Mouse (Mus musculus): ENCODE results near the gene Nup210.
A peak's percentile ranks its signal among the peaks of the same experiment; 100 is the strongest.

Nup210 gene

DNA sequence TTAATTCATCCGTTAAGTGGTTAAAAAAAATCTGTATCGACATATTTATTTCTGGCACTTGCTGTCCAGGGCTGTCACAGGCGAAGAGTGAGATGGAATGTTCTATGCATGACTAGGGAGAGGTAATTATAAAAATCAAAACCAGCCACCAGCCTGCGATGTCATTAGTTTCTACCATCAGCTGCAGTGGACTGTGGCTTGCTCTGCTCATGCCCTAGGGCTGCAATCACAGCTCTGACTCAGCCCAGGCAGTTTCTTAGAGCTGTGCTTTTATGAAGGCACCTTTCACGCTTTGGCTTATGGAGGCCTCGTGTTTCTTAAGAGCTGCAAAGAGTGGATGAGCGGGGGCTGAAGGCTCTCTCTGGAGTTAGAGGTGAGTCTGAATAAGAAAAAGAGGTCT, 95.8 kb downstream of the Nup210 start:
- no peak for DNase-seq (ENCODE audit: low read depth, low spot score)

DNA sequence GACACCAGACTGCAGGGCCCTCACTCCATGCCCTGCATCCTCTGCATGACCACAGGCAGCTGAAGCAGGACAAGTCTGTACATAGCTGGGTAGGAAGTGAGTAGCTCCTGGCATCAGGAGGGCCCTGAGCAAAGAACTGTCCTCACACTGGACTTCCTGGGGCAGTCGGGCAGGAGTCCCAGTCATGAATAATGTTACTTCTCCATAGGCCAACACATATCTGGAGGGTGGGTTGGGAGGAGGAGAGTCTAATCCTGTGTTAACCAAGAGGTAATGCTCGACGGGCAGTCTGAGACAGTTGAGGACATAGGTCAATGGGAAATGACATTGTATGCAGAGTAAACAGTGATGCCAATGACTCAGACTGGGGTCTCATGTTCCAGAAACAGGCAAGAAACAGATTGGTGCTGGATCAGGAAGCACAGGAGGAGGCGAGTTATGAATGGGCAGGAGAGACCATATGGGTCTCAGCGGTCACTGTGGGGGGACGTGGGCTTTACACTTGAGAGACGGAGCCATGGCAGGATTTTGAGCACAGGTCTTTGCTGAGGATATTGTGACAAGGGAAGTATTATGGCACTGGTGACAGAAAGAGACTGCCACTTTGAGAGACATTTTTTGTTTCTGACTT, 99.9 kb downstream of the Nup210 start:
- no peak for DNase-seq (ENCODE audit: low read depth, low spot score)

DNA sequence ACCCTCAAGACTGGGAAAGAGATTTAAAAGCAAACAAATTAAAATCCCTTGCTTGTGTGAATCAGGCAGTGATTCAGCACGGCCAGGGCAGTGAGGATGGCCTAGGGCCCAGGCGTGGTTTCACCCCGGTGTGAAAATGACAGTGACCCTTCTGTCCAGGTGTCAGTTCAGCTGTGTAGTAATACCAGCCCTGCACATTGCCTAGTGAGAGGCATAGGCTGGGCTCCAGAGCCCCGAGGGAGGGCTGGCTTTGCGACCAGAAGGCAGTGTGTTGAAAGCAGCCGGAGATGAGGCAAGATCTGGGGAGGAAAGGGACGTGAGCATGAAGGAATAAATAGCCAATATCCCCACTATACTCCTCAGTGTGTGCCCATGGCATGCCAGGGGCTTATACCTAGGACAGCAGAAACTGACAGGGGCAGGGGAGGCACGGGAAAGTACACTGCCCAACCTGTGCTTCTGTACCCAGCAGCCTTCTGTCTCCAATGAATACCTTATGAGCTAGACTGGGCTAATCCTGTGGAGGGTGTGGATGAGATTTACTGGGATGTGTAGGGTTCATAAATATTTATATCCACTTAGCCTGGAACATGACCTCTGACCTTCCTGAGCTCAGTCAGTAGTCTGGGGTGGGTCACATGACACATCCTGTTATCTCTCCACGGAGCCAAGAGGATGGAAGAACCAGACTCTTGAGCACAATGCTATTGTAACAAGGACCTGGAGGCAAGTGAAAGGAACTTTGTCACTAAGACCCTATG, 102.3 kb downstream of the Nup210 start:
- DNase-seq (ENCODE audit: low read depth, low spot score) = no peak

DNA sequence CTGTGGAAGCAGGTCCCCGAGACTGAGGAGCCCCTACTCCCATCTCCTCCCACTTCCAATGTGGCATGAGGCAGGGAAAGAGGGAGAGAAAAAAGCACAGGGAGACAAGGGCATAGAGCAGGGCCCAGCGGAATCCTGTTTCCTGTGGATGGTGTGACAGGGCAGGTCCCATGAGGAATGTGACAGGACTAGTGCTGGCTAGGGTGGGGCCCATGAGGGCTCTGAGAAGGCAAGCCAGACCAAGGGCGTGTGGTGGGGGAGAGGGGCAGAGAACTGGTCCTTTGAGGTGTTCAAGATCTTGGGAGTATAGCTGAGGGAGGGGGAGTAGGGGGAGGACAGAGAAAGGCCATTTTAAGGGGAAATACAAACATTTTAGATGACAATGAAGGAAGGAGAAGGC, 104.2 kb downstream of the Nup210 start:
- DNase-seq (ENCODE audit: low read depth, low spot score) = no peak

DNA sequence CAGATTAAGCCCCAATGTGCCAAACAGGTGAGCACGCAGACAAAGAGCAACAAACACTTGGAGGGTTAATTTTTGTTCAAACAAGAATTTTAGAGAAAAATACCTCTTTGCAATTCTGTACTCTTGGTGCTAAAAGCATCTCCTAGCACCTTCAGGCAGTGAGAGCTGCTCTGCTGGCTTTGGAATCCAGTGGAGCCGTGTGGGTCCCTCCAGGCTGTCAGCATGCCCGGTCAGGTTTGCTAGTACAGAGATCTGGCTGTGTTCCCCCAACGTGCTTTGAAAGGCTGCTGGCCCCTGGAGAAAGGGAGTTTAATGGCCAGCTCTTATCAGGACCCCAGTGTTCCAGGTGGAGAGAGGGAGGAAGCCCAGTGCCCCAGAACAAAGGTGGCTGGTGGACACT, 105.1 kb downstream of the Nup210 start:
- DNase-seq (ENCODE audit: low read depth, low spot score) = no peak

DNA sequence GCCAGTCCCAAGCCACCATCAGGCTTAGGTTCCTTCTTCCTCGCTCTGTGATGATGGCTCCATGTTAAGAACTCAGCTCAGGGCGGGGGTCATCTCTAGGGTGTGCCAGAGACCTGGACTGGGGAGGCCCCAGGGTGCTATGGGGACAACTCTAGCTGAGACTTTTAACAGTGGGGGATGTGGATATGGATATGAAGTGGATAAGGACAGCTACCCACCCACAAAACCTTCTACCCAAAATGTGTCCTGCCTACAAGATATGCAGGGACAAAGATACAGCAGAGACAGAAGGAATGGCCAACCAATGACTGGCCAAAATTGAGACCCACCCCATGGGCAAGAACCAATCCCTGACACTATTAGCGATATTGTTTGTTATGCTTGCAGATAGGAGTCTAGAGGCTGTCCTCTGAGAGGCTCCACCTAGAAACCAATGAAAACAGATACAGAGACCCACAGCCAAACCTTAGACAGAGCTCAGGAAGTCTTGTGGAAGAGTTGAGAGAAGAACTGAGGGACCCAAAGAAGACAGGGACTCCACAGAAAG, 108.3 kb downstream of the Nup210 start:
- DNase-seq (ENCODE audit: low read depth, low spot score) = no peak

DNA sequence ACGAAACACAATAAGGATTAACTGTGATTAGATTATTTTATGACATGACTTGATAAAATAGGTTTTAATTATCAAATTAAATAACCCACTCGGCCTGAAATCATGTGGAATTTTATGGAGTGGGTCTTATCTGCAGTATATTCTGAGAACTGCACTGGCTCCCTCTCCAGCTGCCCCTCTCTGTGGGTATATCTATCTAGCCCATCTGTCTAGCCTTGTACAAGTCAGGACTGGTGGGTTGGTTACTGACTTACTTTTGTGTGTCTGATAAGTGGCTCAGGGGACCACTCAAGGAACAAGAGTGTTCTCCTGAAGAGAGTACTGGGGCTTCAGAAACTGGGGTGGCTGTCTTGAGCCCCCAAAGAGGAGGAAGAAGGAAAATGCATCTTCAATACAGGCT, 109.4 kb downstream of the Nup210 start:
- DNase-seq (ENCODE audit: low read depth, low spot score) = no peak

DNA sequence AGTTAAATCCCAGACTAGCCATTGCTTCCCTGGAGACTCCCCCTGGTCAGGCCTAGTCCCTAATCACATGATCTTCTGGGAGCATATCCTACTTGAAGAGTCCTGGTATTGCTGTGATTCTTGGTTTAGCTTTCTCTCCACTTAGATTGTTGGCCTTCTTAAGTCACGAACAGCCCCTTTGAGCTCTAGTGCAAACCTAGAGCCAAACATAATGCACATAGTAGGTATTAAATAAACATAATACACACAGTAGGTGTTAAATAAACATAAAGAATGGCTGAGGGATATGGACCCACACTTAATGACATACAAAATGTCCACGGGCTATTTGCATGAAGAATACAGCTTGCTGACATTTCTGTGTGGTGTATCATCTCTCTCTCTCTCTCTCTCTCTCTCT, 112.5 kb downstream of the Nup210 start:
- DNase-seq (ENCODE audit: low read depth, low spot score) = no peak

DNA sequence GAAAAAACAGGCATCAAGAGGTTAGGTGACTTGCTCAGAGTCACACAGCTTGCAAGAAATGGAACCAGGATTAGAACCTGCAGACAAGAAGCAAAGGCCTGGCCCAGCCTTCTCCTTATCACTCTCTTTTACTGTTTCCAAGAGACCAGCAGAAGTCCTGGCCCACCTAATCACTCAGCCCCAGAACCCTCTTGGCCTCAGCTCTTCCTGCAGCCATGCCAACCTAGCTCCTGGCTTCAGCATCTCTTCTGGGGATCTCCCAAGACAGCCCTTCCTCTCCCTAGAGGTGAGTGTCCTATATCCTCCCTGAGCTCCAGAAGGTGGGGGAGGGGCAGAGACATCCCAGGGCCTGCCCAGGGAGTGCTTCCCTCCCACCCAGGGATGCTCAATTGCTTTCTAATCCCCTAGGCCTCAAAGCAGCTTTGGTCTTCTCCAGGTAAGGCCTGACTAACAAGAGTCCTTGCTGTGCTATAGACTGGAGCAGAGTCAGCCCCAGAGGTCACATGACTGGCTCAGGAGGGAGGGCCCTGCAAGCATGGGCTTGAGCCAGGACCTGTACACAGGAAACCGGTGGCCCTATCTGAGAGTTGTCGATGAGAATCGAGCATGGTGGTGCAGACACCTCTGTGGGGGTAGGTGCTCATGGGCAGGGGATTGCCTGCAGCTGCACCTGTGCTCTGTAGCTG, 113.2 kb downstream of the Nup210 start:
- DNase-seq (ENCODE audit: low read depth, low spot score) = no peak

DNA sequence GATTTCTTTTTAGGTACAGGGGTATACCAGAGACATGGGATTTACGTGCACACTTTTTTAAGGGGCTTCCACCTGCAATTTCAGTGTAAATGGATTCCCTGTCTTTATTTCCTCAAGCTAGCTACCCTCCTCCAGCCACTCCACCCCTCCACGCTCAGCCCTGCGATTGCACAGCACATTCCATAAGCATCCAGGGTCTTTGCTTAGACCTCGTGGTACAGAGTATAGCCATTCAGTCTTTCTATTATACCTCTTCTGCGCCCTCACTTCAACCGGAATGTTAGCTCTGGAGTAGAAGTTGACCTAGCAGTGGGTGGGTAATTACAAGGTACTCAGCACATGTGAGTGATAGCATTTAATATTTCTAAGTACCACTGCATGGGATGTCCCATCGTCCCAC, 115.1 kb downstream of the Nup210 start:
- no peak for DNase-seq (ENCODE audit: low read depth, low spot score)

DNA sequence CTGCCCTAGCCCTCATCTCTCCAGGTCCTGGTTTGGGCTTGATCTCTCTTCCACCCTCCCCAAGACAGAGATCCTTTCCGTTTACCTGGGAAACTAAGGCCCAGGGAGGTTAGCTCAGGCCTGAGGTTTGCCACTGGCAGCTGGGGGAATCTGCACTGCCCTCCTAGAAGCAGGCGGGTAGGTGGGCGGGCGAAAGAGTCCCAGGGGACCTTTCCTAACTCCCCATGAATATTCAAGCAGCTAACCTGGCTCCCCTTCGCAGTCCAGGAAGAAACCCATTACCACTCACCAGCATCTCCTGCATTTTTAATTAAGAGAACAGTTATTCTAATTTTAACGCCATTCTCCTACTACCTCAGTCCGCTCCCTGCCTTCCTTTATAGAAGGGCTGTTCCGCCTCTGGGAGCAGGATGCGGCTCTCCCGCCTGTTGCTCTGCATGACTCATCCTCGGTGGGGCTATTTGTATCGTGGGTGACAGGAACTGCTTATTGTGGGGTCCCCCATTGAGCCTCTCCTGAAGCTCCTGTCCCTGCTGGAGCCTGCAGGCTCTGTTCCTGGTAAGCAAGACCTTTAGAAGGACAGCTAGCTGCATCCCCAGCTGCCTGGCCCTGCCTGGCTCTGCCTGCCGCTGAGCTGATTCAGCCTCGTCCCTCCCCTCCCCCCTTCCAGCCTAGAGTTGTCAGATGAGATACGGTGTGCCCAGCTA, 115.7 kb downstream of the Nup210 start:
- DNase-seq (ENCODE audit: low read depth, low spot score) = no peak

DNA sequence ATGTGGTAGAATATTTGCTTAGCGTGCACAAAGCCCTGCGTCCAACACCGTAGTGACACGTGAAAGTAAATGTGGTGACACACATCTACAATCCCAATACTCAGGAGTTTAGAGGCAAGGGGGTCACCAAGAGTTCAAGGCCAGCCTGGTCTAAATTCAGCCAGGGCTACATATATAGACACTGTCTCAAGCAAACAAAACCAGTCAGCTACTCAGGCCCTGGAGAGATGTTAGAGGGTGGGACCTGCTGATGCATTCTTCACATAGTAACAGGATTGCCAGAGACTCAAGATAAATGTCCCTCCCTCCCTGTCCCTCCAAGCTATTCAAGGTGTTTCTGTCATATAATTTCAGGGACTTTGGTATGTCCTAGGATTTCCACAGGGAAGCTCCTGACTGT, 117.5 kb downstream of the Nup210 start:
- DNase-seq (ENCODE audit: low read depth, low spot score) = no peak

DNA sequence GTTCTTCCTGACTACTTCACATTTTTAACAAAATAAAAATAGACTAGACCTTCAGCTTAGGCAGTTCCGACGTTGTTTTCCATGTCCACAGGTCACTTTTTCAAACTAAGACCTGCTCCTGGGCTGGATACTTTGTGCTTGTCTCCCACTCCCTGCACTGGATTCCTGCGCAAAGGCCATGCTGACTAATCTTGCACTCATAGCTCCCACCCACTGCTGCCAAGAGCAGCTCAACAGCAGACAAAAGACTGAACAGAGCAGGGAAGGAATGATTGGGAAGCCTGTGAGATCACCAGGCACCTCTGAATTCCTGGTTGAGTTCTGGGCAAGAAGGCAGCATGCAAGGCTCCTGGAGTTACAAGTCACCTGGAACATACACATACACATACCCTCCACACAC, 119.6 kb downstream of the Nup210 start:
- DNase-seq (ENCODE audit: low read depth, low spot score) = no peak

DNA sequence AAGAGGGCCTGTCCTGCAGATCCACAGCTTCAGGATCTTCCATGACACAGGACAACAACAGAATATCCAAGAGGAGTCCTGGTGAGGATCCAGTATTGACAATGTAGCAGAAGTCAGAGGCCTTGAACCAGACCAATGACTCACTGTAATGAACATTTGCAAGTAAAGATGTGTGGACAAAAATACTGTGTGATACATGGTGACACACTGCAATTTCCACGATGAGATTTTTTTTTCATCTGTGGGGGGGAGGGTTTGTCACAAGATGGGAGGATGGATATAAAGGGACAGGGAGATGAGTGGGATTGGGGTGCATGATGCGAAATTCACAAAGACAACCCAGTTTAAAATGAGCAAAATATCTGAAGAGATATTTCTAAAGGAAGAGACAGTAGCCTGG, 120.4 kb downstream of the Nup210 start:
- DNase-seq (ENCODE audit: low read depth, low spot score) = no peak

DNA sequence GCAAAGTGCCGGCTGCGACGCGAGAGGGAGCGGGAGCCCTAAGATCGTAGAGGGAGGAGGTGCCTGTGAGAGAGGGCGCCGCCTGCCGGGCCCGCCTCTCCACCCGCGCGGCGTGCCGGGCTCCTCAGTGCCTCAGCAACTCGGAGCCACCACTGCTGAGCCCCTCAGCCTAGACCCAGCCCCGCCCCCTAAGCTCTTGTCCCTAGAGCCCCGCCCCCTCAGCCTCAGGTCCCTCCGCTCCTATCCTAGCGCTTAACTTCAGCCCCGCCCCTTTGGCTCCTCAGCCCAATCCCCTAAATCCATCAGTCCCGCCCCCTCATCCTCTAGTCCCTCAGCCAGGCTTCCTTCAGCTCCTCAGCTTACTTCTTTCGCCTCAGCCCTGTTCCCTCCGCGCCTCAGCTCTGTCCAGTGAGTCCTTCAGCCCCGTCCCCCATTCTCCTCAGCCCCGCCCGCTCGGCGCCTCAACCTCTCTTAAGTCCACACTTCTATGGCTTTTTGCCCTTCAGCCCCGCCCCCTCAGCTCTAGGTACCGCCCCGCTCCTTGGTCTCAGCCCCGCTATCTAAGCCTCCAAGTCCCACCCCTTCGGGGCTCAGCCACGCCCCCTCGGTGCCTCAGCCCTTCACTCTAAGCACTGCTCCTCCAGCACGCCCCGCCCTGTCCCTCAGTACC, 127.8 kb downstream of the Nup210 start, which contains the start of gene Iqsec1:
Gene Iqsec1 (minus strand): TSS at position 38 of the 670 bp plus-strand sequence.
- DNase-seq (ENCODE audit: low read depth, low spot score) = peak; percentile 97

DNA sequence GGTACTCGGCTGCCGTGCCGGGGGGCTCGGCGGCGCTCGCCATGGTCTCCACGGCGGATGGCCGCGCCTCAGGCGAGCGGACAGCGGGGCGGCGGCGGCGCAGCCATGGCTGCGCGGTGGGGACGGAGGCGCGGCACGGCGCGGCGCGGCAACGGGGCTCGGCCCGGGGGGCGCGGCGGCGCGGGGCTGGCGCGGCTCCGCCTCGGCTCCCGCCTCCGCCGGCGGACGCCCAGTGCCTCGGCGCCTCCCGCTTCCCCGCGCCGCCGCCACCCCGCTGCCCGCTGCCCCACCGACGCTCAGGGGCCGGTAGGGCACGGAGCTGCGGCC, 128.4 kb downstream of the Nup210 start:
- DNase-seq (ENCODE audit: low read depth, low spot score) = no peak

DNA sequence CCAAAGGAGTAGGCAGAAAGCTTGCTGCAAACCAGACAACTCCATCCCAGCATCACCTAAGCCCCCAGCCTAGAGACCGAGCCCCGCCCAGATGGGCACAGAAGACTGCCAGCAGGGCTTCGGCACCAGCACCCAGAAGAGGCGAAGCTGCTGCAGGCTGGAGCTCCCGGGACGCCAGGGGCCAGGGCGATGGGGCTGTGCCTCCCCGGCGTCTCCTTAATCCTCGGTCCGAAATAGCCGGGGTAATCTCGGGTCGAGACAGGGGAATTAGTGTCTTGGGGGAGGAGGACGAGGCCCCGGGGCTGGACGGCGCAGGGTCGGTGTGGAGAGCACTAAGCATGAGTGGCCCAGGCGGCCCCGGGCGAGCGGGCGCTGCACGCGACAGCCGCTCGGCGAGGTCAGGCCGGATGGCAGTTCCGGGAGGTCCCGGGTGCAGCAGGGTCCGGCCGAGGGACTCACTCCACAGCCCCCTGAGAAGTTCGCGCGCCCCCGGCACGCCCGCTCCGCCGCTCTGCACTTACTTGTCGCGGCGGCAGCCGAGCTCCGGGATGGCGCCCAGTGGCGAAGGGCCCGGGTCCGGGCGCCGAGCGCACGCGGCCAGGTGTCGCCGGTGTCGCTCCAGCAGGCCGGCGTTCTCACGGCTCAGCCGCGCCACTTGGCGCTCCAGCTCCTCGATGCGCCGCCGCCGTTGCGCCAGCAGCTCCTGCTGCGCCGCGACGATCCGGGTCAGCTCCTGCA, 128.9 kb downstream of the Nup210 start:
- no peak for DNase-seq (ENCODE audit: low read depth, low spot score)

DNA sequence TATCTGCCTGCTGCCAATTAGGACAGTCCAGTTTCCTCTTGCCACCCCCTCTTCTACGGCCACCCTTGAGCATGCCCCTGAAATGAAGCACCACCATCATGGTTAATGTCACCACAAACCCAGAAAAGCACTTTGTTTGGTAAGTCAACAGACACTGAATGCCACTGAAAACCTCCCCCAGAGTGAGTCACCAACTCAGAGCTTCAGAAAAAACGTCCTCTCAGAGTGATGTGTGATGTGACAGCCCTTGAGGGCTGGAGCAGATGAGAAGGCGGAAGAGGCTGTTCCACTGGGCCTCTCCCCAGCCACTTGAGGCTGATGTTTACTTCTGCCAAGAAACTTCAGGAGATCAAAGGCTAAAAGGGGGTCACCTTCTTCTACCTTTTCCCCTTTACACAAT, 132.5 kb downstream of the Nup210 start:
- DNase-seq (ENCODE audit: low read depth, low spot score) = no peak

DNA sequence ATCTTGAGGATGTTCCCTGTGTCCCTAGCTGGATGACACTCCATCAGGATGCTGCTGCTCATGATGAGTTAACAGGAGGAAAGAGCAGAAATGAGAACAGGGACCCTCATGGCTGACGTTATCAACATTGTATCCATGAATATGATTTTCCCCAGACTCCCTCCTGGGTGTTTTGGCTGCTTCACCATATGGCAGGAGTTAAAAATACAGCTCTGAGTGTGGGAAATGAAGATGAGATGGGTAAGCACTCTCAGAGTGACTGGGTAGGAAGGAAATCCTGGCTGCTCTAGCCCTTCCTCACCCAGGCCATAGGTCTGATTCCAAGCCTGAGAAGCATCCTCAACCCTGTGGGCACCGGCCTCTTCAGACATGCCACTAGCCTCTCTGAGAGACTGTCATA, 142.3 kb downstream of the Nup210 start:
- no peak for DNase-seq (ENCODE audit: low read depth, low spot score)

DNA sequence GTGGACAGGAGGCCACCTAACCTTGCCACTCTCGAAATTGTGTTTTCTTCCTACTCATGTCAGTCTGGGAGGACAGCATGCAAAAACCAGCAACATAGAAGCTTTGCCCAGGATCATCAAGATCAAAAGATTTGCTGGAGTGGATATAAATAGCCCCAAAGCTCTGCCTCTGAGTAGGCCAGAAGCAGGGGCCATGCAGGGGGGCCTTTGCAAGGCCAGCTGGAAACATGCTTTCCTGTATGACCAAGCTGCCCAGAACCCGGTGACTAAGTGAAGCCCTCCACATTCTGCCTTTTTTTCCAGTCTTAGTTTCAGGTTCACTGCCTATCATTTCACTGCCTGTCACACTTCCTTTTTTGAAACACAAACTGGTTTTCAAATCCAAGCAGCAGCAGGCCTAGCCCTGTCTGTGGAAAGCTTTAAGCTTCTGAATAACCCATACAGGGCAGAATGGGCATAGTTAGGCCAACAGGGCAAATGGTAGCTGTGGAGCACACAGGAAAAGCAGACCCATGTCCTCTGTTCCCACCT, 147.2 kb downstream of the Nup210 start:
- DNase-seq (ENCODE audit: low read depth, low spot score) = no peak

Measured in WW6 (cell line).